Mouse (Mus musculus) cerebellum, adult 2 months (tissue): ENCODE results near the gene Chrna9.

ENCODE experiments used
- CTCF ChIP-seq: fragments of 200-500 bp; IDR thresholded peaks from 2 replicates; pipeline ENCODE4 v1.5.1; 2011; ENCODE audit warnings: low read depth, mild to moderate bottlenecking, control low read depth, low read length, moderate library complexity, borderline replicate concordance; ENCODE audit not compliant: insufficient read depth
- POLR2A ChIP-seq: fragments of 200-500 bp; IDR thresholded peaks from 2 replicates; pipeline ENCODE4 v1.6.1; 2011; ENCODE audit warnings: low read length, control low read depth, borderline replicate concordance; ENCODE audit not compliant: insufficient read depth

- TF ChIP-seq POLR2A (no peak), CTCF (no peak)
Measured at GRCm38 (mm10) chr5:66004134-66004925, 69.6 kb downstream of the Chrna9 start, which contains the start of gene 9130230L23Rik.
